Mouse (Mus musculus): ENCODE results near the gene Olfr1392. TPM values are rescaled to one million over a fixed set of nuclear protein-coding genes. Genes with fewer than 3 reads are reported as not detected.

The Olfr1392 gene
- total and polyA plus RNA-seq, 3 experiments, result not detected

DNA sequence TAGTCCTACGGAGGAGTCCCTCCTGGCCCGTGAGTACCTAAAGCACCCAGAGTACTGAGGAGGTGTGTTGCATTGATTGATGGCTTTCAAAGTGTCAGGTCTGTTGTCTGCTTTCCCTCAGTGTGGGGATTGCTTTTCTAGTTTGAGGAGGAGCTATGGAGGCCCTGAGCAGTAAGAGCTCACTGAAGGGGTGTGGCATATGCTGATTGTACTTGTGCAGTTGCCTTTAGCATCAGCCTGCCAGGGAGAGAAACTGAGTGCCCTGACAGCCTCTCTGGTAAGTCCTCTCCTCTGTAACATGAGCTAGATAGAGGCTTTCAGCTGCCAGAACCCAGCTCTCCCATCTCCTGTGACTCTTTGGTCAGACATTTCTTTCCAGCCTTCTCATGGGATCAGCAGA is 37.8 kb upstream of the Olfr1392 start:
- Histone ChIP-seq H3K4me1 (ENCODE audit: control insufficient read depth in 1 of 2, insufficient read depth in 2 of 2) (peaks cover 10 to 59% of the 10 kb centered on the region in 2 experiments), H3K27ac (ENCODE audit: insufficient read depth, low read depth) (peak overlapping the region; percentile 77), H3K36me3 (replicated peaks in 1 of 2; ENCODE audit: control insufficient read depth in 1 of 2, insufficient read depth in 1 of 2, low read length in 1 of 2) (peaks cover 0 to 8% of the 10 kb centered on the region in 2 experiments), H3K4me3 (replicated peaks in 1 of 3; ENCODE audit: low read depth in 2 of 3, low read length in 2 of 3, poor library complexity in 1 of 3) (peak overlapping the region; percentile 47 to 72 (median 56)), H3K79me2 (replicated peaks; ENCODE audit: control insufficient read depth, extremely low read depth, insufficient read depth, poor library complexity, severe bottlenecking) (peaks cover 53% of the 10 kb centered on the region), H3K9ac (ENCODE audit: insufficient read depth, low read depth) (peak overlapping the region; percentile 46), H3K4me2 (ENCODE audit: insufficient read depth, low read depth, poor library complexity, severe bottlenecking) (peak overlapping the region; percentile 55), H3K27me3 (replicated peaks) (no peaks in the 10 kb centered on the region), H3K9me3 (replicated peaks; ENCODE audit: low read length) (no peaks in the 10 kb centered on the region)
- in situ Hi-C loops (cut with MboI; ENCODE audit: low pct_ligation_motif_present, low pct_unique_long_range_greater_than_20kb, low sequenced_read_pairs) (no loop called here), dilution Hi-C loops (cut with MboI; ENCODE audit: extremely low pct_ligation_motif_present, extremely low pct_unique_long_range_greater_than_20kb, low sequenced_read_pairs) (no loop called here)
- DNase-seq (ENCODE audit: extremely low read depth), result peak; percentile 87
- TF ChIP-seq USF1 (IDR thresholded peaks at IDR 0.05; ENCODE audit: low read depth, low read length), result no peak
- peak; percentile 94 for TF ChIP-seq CHD1 (IDR thresholded peaks at IDR 0.05; ENCODE audit: low read depth, low read length)
- TF ChIP-seq USF2 (conservative IDR thresholded peaks at IDR 0.05; ENCODE audit: low read depth, low read length), result no peak
- 0 out of 2 replicates have a peak, but pooled peaks have one; percentile 41 for TF ChIP-seq MAFK (IDR thresholded peaks at IDR 0.05; ENCODE audit: insufficient replicate concordance, low read length)
- peak; percentile 72 for TF ChIP-seq IRF4 (IDR thresholded peaks at IDR 0.05; ENCODE audit: low read depth, low read length)
- TF ChIP-seq JUND (conservative IDR thresholded peaks at IDR 0.05; ENCODE audit: low read depth, low read length), result no peak
- TF ChIP-seq UBTF (IDR thresholded peaks at IDR 0.05; ENCODE audit: low read depth, low read length), result 0 out of 2 replicates have a peak, but pooled peaks have one; percentile 66
- peak; percentile 47; the same call in 1 of the 2 replicates for TF ChIP-seq BHLHE40 (IDR thresholded peaks at IDR 0.05; ENCODE audit: low read depth, low read length)
- no peak for TF ChIP-seq SMC3 (IDR thresholded peaks at IDR 0.05; ENCODE audit: low read depth, low read length)
- TF ChIP-seq SIN3A (IDR thresholded peaks at IDR 0.05; ENCODE audit: low read length), result peak; percentile 95
- peak; percentile 76; the same call in 1 of the 2 replicates for TF ChIP-seq MEF2A (IDR thresholded peaks at IDR 0.05; ENCODE audit: borderline replicate concordance, low read depth, low read length)
- TF ChIP-seq MYC (IDR thresholded peaks at IDR 0.05; ENCODE audit: low read depth, low read length), result peak; percentile 63; the same call in 1 of the 2 replicates
- no peak for TF ChIP-seq PAX5 (IDR thresholded peaks at IDR 0.05; ENCODE audit: low read length)
- peak; percentile 42; the same call in 1 of the 2 replicates for TF ChIP-seq MAZ (IDR thresholded peaks at IDR 0.05; ENCODE audit: low read depth, low read length)
- TF ChIP-seq HCFC1 (IDR thresholded peaks at IDR 0.05; ENCODE audit: low read depth, low read length), result peak; percentile 44
- TF ChIP-seq POLR2AphosphoS2 (IDR thresholded peaks at IDR 0.05; ENCODE audit: low read depth, low read length), result no peak
- TF ChIP-seq EP300 (IDR thresholded peaks at IDR 0.05; ENCODE audit: low read length), result peak; percentile 41; the same call in 1 of the 2 replicates
- TF ChIP-seq ZNF384 (IDR thresholded peaks at IDR 0.05; ENCODE audit: low read depth, low read length), result 0 out of 2 replicates have a peak, but pooled peaks have one; percentile 19
- peak; percentile 89 for TF ChIP-seq ZMIZ1 (IDR thresholded peaks at IDR 0.05; ENCODE audit: low read depth, low read length)
- no peak for TF ChIP-seq ZC3H11A (IDR thresholded peaks at IDR 0.05; ENCODE audit: low read depth, low read length)
- TF ChIP-seq ZKSCAN1 (IDR thresholded peaks at IDR 0.05; ENCODE audit: borderline replicate concordance, low read depth, low read length), result no peak
- peak; percentile 72 for TF ChIP-seq MAX (IDR thresholded peaks at IDR 0.05; ENCODE audit: low read length)
- no peak for TF ChIP-seq E2F4 (IDR thresholded peaks at IDR 0.05; ENCODE audit: insufficient replicate concordance, low read depth, low read length)
- no peak; the same call in 1 of the 2 replicates for TF ChIP-seq RAD21 (IDR thresholded peaks at IDR 0.05; ENCODE audit: low read depth, low read length)
- TF ChIP-seq TCF12 (IDR thresholded peaks at IDR 0.05; ENCODE audit: low read depth, low read length), result peak; percentile 85
- TF ChIP-seq CTCF (conservative IDR thresholded peaks at IDR 0.05 in 1 of 2, IDR thresholded peaks at IDR 0.05 in 1 of 2; ENCODE audit: low read depth in 2 of 2, low read length in 2 of 2), result no peak
- TF ChIP-seq TBP (conservative IDR thresholded peaks at IDR 0.05; ENCODE audit: low read depth, low read length), result peak; percentile 95
- TF ChIP-seq RCOR1 (conservative IDR thresholded peaks at IDR 0.05; ENCODE audit: low read depth, low read length), result no peak
- peak; percentile 35; the same call in 1 of the 2 replicates for TF ChIP-seq CHD2 (IDR thresholded peaks at IDR 0.05; ENCODE audit: low read length)
- 0 out of 2 replicates have a peak, but pooled peaks have one; percentile 37 for TF ChIP-seq ELF1 (IDR thresholded peaks at IDR 0.05; ENCODE audit: low read depth, low read length)
- no peak for TF ChIP-seq GABPA (IDR thresholded peaks at IDR 0.05; ENCODE audit: insufficient replicate concordance, low read depth, low read length)
- no peak for TF ChIP-seq JUN (IDR thresholded peaks at IDR 0.05; ENCODE audit: insufficient read depth, low read depth, low read length)
- no peak for TF ChIP-seq NRF1 (IDR thresholded peaks at IDR 0.05; ENCODE audit: low read depth, low read length)
- TF ChIP-seq POLR2A (IDR thresholded peaks at IDR 0.05; ENCODE audit: low read depth, low read length), result peak; percentile 76
- TF ChIP-seq NELFE (IDR thresholded peaks at IDR 0.05; ENCODE audit: low read depth, low read length), result peak; percentile 68
- TF ChIP-seq MXI1 (IDR thresholded peaks at IDR 0.05; ENCODE audit: low read depth, low read length), result peak; percentile 88
- no peak for TF ChIP-seq KAT2A (IDR thresholded peaks at IDR 0.05; ENCODE audit: insufficient replicate concordance, low read length)
- peak; percentile 27; the same call in 1 of the 2 replicates for TF ChIP-seq ETS1 (conservative IDR thresholded peaks at IDR 0.05; ENCODE audit: low read depth, low read length)
